Mouse (Mus musculus) MEL (cell line): ENCODE results near the gene Rela. TPM values are rescaled to one million over a fixed set of nuclear protein-coding genes. Genes with fewer than 3 reads are reported as not detected.

Experiments used
- DNase-seq: peaks from one replicate; pipeline ENCODE4 v3.0.0; 2011; ENCODE audit warnings: low read depth, low spot score
- H3K27ac ChIP-seq: 2 replicates; pipeline ENCODE4 v1.5.1; 2012; ENCODE audit warnings: low read depth, mild to moderate bottlenecking, control low read depth, low read length, moderate library complexity; ENCODE audit not compliant: control insufficient read depth
- H3K27me3 ChIP-seq, 2 experiments: fragments of 150-350 bp in 1 of 2; sonication (generic) in 1 of 2; 2 replicates each; pipeline ENCODE4 v1.6.1; 2012; ENCODE audit warnings: low read length in 2 of 2, mild to moderate bottlenecking in 2 of 2, improper control_type of control experiment in 1 of 2, moderate library complexity in 1 of 2; ENCODE audit not compliant: insufficient read depth in 2 of 2, control insufficient read depth in 1 of 2
- H3K36me3 ChIP-seq, 2 experiments: 2 replicates each; pipeline ENCODE4 v1.6.1; 2012 to 2014; ENCODE audit warnings: low read length in 2 of 2, improper control_type of control experiment in 1 of 2, inconsistent platforms in 1 of 2, mild to moderate bottlenecking in 1 of 2; ENCODE audit not compliant: insufficient read depth in 2 of 2, control insufficient read depth in 1 of 2
- H3K4me1 ChIP-seq, 2 experiments: fragments of 150-350 bp in 1 of 2; sonication (generic) in 1 of 2; 2 replicates each; pipeline ENCODE4 v1.6.1; 2012; ENCODE audit warnings: low read length in 2 of 2, improper control_type of control experiment in 1 of 2, mild to moderate bottlenecking in 1 of 2; ENCODE audit not compliant: insufficient read depth in 2 of 2, control insufficient read depth in 1 of 2
- H3K4me3 ChIP-seq, 2 experiments: fragments of 150-350 bp in 1 of 2; sonication (generic) in 1 of 2; 2 replicates each; pipeline ENCODE4 v1.5.1; 2012; ENCODE audit warnings: low read depth in 2 of 2, low read length in 2 of 2, mild to moderate bottlenecking in 2 of 2, moderate library complexity in 2 of 2, control low read depth in 1 of 2, improper control_type of control experiment in 1 of 2; ENCODE audit not compliant: control insufficient read depth in 1 of 2, insufficient read depth in 1 of 2
- H3K79me2 ChIP-seq: 2 replicates; pipeline ENCODE4 v1.6.1; 2012; ENCODE audit warnings: mild to moderate bottlenecking, low read length, moderate library complexity; ENCODE audit not compliant: control insufficient read depth, poor library complexity, insufficient read depth
- H3K9ac ChIP-seq: 2 replicates; pipeline ENCODE4 v1.6.1; 2012; ENCODE audit warnings: low read depth, mild to moderate bottlenecking, control low read depth, low read length, moderate library complexity; ENCODE audit not compliant: control insufficient read depth, poor library complexity, severe bottlenecking
- H3K9me3 ChIP-seq: fragments of 150-350 bp; sonication (generic); replicated peaks from 2 replicates; pipeline ENCODE4 v1.6.1; 2012; ENCODE audit warnings: mild to moderate bottlenecking, low read length, improper control_type of control experiment, moderate library complexity; ENCODE audit not compliant: insufficient read depth
- BHLHE40 ChIP-seq: IDR thresholded peaks from 2 replicates; pipeline ENCODE4 v1.6.1; 2012; ENCODE audit warnings: low read depth, mild to moderate bottlenecking, inconsistent platforms, low read length, improper control_type of control experiment, borderline replicate concordance
- CHD2 ChIP-seq: IDR thresholded peaks from 2 replicates; pipeline ENCODE4 v1.6.1; 2011; ENCODE audit warnings: low read length, improper control_type of control experiment
- CTCF ChIP-seq, 3 experiments: IDR thresholded peaks in 2 of 3; conservative IDR thresholded peaks in 1 of 3; 2 replicates each; pipeline ENCODE4 v1.5.1; 2011 to 2012; ENCODE audit warnings: low read length in 3 of 3, low read depth in 2 of 3, mild to moderate bottlenecking in 2 of 3, improper control_type of control experiment in 1 of 3, inconsistent platforms in 1 of 3, mixed read lengths in 1 of 3, moderate library complexity in 1 of 3; ENCODE audit not compliant: control insufficient read depth in 1 of 3, insufficient read depth in 1 of 3, poor library complexity in 1 of 3, severe bottlenecking in 1 of 3
- ETS1 ChIP-seq: IDR thresholded peaks from 2 replicates; pipeline ENCODE4 v1.6.1; 2012; ENCODE audit warnings: low read depth, mild to moderate bottlenecking, inconsistent platforms, low read length, improper control_type of control experiment, moderate library complexity
- GATA1 ChIP-seq: IDR thresholded peaks from 2 replicates; pipeline ENCODE4 v1.6.1; 2011; ENCODE audit warnings: low read depth, low read length, improper control_type of control experiment
- HCFC1 ChIP-seq: IDR thresholded peaks from 2 replicates; pipeline ENCODE4 v1.6.1; 2012; ENCODE audit warnings: low read depth, mild to moderate bottlenecking, inconsistent platforms, low read length, improper control_type of control experiment, moderate library complexity
- JUND ChIP-seq: IDR thresholded peaks from 2 replicates; pipeline ENCODE4 v1.6.1; 2011; ENCODE audit warnings: low read depth, mild to moderate bottlenecking, improper control_type of control experiment, low read length
- MAX ChIP-seq: IDR thresholded peaks from 2 replicates; pipeline ENCODE4 v1.6.1; 2011; ENCODE audit warnings: low read length, improper control_type of control experiment
- MEF2A ChIP-seq: IDR thresholded peaks from 2 replicates; pipeline ENCODE4 v1.6.1; 2014; ENCODE audit warnings: low read depth, mild to moderate bottlenecking, inconsistent platforms, low read length, improper control_type of control experiment; ENCODE audit not compliant: poor library complexity, insufficient replicate concordance, severe bottlenecking; ENCODE audit errors: extremely low read depth
- MXI1 ChIP-seq: IDR thresholded peaks from 2 replicates; pipeline ENCODE4 v1.6.1; 2011; ENCODE audit warnings: mild to moderate bottlenecking, low read depth, low read length, improper control_type of control experiment
- MYC ChIP-seq: IDR thresholded peaks from 2 replicates; pipeline ENCODE4 v1.6.1; 2011; ENCODE audit warnings: low read depth, mild to moderate bottlenecking, low read length, improper control_type of control experiment, moderate library complexity
- NELFE ChIP-seq: IDR thresholded peaks from 2 replicates; pipeline ENCODE4 v1.6.1; 2011; ENCODE audit warnings: low read depth, low read length, improper control_type of control experiment
- POLR2A ChIP-seq, 2 experiments: IDR thresholded peaks; 2 replicates each; pipeline ENCODE4 v1.6.1; 2011 to 2012; ENCODE audit warnings: low read length in 2 of 2, mild to moderate bottlenecking in 2 of 2, control low read depth in 1 of 2, improper control_type of control experiment in 1 of 2, low read depth in 1 of 2, moderate library complexity in 1 of 2; ENCODE audit not compliant: control insufficient read depth in 1 of 2, insufficient read depth in 1 of 2, poor library complexity in 1 of 2
- POLR2AphosphoS2 ChIP-seq: IDR thresholded peaks from 2 replicates; pipeline ENCODE4 v1.6.1; 2011; ENCODE audit warnings: low read length, improper control_type of control experiment
- POLR2AphosphoS5 ChIP-seq: IDR thresholded peaks from 2 replicates; pipeline ENCODE4 v1.6.1; 2012; ENCODE audit warnings: low read depth, borderline replicate concordance, mild to moderate bottlenecking, inconsistent platforms, low read length, moderate library complexity, mixed read lengths
- RCOR1 ChIP-seq: IDR thresholded peaks from 2 replicates; pipeline ENCODE4 v1.6.1; 2012; ENCODE audit warnings: low read depth, mild to moderate bottlenecking, inconsistent platforms, low read length, improper control_type of control experiment
- SIN3A ChIP-seq: IDR thresholded peaks from 2 replicates; pipeline ENCODE4 v1.6.1; 2012; ENCODE audit warnings: low read length, improper control_type of control experiment, inconsistent platforms
- TAL1 ChIP-seq: IDR thresholded peaks from 2 replicates; pipeline ENCODE4 v1.6.1; 2012; ENCODE audit warnings: mild to moderate bottlenecking, inconsistent platforms, low read length, moderate library complexity, mixed read lengths
- USF1 ChIP-seq: IDR thresholded peaks from 2 replicates; pipeline ENCODE4 v1.6.1; 2014; ENCODE audit warnings: low read depth, mild to moderate bottlenecking, inconsistent platforms, low read length, improper control_type of control experiment, moderate library complexity
- ZC3H11A ChIP-seq: IDR thresholded peaks from 2 replicates; pipeline ENCODE4 v1.6.1; 2012; ENCODE audit warnings: low read depth, mild to moderate bottlenecking, inconsistent platforms, low read length, improper control_type of control experiment
- ZMIZ1 ChIP-seq: IDR thresholded peaks from 2 replicates; pipeline ENCODE4 v1.6.1; 2012; ENCODE audit warnings: low read depth, mild to moderate bottlenecking, inconsistent platforms, low read length, improper control_type of control experiment, moderate library complexity
- ZNF384 ChIP-seq: IDR thresholded peaks from 2 replicates; pipeline ENCODE4 v1.6.1; 2012; ENCODE audit warnings: low read depth, mild to moderate bottlenecking, inconsistent platforms, low read length, improper control_type of control experiment
- polyA plus RNA-seq, 2 experiments: library from polyadenylated mRNA; stranded (reverse) in 1 of 2; unstranded in 1 of 2; fragments of >175 nt in 1 of 2; fragments of >200 nt in 1 of 2; gene quantifications; 2 replicates each; pipeline versions ENCODE4 v1.2.1 to v1.2.4; 2012; ENCODE audit warnings: low replicate concordance in 2 of 2, low read depth in 1 of 2; ENCODE audit not compliant: insufficient read length in 2 of 2, insufficient read depth in 1 of 2, missing spikeins in 1 of 2
- total RNA-seq: library from RNA; depleted of rRNA; stranded (reverse); fragments of 300-350 nt; gene quantifications from 2 replicates; pipeline ENCODE4 v1.2.3, GENCODE M21; 2012

The Rela gene
- total and polyA plus RNA-seq, 3 experiments = 16.4 to 61.7 TPM; not detected in 1

DNA sequence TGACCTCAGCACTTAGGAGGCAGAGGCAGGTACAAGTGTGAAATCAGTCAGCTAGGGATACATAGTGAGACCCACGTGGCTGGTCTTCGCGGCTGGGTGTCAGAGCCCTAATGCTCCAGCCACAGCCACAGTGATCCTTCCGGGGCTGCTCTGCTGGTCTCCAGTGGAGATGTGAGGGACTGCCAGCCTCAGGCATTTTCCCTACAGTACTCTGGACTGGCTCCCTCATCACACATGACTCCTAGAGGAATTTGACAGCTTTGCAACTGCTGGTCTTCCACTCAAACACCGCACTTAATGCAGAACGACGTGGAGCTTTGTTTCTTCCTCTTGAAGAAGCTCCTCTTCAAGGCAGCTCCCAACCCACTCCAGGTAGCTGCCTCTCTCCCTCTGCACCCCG lies 31.1 kb upstream of the Rela start:
- no peak for DNase-seq
- H3K27ac ChIP-seq = no peak overlapping the region
- H3K9ac ChIP-seq = no peak overlapping the region
- H3K27me3 ChIP-seq = no peaks in the 10 kb centered on the region
- H3K79me2 ChIP-seq = peaks cover 18% of the 10 kb centered on the region
- no peaks in the 10 kb centered on the region for H3K9me3 ChIP-seq
- H3K4me3 ChIP-seq = no peak overlapping the region
- peaks cover 0 to 17% of the 10 kb centered on the region in 2 experiments; a peak in 2 of 4 replicates for H3K36me3 ChIP-seq
- no peak for TF ChIP-seq BHLHE40
- no peak for TF ChIP-seq ETS1
- TF ChIP-seq USF1 = no peak
- TF ChIP-seq POLR2AphosphoS2 = no peak
- TF ChIP-seq MAX = no peak
- TF ChIP-seq CTCF (IDR thresholded peaks at IDR 0.05 in 2 of 3, conservative IDR thresholded peaks at IDR 0.05 in 1 of 3; ENCODE audit: control insufficient read depth in 1 of 3, insufficient read depth in 1 of 3, low read depth in 2 of 3, low read length in 3 of 3, poor library complexity in 1 of 3, severe bottlenecking in 1 of 3) = no peak
- TF ChIP-seq POLR2AphosphoS5 = no peak
- no peak for TF ChIP-seq ZC3H11A
- no peak for TF ChIP-seq MXI1
- no peak for TF ChIP-seq MYC
- no peak for TF ChIP-seq GATA1
- TF ChIP-seq TAL1 = no peak
- TF ChIP-seq NELFE = no peak
- no peak for TF ChIP-seq POLR2A (IDR thresholded peaks at IDR 0.05; ENCODE audit: control insufficient read depth in 1 of 2, insufficient read depth in 1 of 2, low read depth in 1 of 2, low read length in 2 of 2, poor library complexity in 1 of 2)
- TF ChIP-seq MEF2A = no peak
- no peak for TF ChIP-seq ZNF384
- H3K4me1 ChIP-seq = peaks cover 0 to 20% of the 10 kb centered on the region in 2 experiments; a peak in 3 of 4 replicates

DNA sequence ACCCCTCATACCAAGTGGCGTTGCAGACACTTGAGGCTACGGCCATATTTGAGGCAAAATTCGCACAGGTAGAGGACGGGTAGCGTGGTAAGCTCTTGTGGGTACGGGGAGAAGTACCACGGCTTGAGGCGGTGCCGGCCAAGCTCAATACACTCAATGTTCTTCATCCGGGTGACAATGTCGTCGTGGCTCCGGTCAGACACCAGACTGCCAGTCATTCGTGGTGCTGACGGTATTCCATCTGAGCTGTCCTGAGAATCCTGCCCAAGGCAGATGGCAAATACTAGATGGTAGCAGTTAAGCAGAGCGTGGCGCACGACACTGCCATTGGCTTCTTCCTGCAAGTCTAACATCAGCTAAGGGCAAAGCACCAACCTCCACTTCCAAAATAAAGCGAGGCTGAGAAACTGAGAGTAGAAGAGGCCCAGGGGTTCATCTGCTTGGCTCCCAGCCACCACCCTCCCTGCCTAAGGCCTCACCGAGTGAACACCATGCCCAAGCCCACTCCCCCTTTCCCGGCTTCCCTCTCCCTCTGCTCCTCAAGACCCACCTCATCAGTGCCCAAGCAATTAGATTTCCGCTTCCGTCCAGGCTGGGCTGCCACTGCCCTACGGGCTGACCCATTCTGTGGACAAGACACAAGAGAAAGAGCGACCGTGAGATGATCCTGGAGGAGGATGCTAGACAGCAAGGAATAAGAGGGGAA lies 29.4 kb upstream of the Rela start:
- Histone ChIP-seq H3K27ac (no peak overlapping the region), H3K9ac (no peak overlapping the region), H3K4me1 (peaks cover 4 to 27% of the 10 kb centered on the region in 2 experiments), H3K79me2 (peaks cover 7% of the 10 kb centered on the region), H3K27me3 (no peaks in the 10 kb centered on the region), H3K9me3 (no peaks in the 10 kb centered on the region), H3K4me3 (no peak overlapping the region), H3K36me3 (peaks cover 0 to 26% of the 10 kb centered on the region in 2 experiments; a peak in 2 of 4 replicates)
- no peak for DNase-seq
- TF ChIP-seq SIN3A (no peak), JUND (no peak), GATA1 (no peak), RCOR1 (no peak), CHD2 (no peak), HCFC1 (no peak), ZMIZ1 (peak; percentile 11; the same call in 1 of the 2 replicates), POLR2A (IDR thresholded peaks at IDR 0.05; ENCODE audit: control insufficient read depth in 1 of 2, insufficient read depth in 1 of 2, low read depth in 1 of 2, low read length in 2 of 2, poor library complexity in 1 of 2) (0 out of 4 replicates have a peak, but pooled peaks of 1 of the 2 experiments have one; percentile 10), MEF2A (no peak), MAX (no peak)
- TF ChIP-seq, all 39 proteins: peak for 2
